Mouse (Mus musculus): ENCODE results near the gene Map3k4. TPM values are rescaled to one million over a fixed set of nuclear protein-coding genes. Genes with fewer than 3 reads are reported as not detected.
"Not testable (repeated sequence)": the region's sequence is repeated elsewhere in the genome, so short reads cannot be mapped to it uniquely, and the experiment has no call there.

Map3k4 gene
- polyA plus RNA-seq, 1 experiment from 2014 or later = 33.8 TPM

- 76% methylated on average over 5 of the region's 7 CpGs for WGBS
- H3K4me1 ChIP-seq (replicated peaks; ENCODE audit: control insufficient read depth, insufficient read depth, low read length); ATAC-seq (ENCODE audit: low read depth); H3K9me3 ChIP-seq (ENCODE audit: control insufficient read depth, low read length); H3K27me3 ChIP-seq (ENCODE audit: control insufficient read depth, insufficient read depth, low read depth, low read length); H3K4me2 ChIP-seq (ENCODE audit: low read depth, low read length); H3K27ac ChIP-seq (ENCODE audit: low read length); H3K4me3 ChIP-seq (ENCODE audit: low read length); H3K9ac ChIP-seq (ENCODE audit: low read length): not testable (repeated sequence)
- peaks cover 23% of the 10 kb centered on the region for H3K36me3 ChIP-seq (ENCODE audit: control insufficient read depth, insufficient read depth, low read length)
These were observed 94.0 kb downstream of the Map3k4 start for GRCm38 (mm10) chr17:12224551-12224950.

GRCm38 (mm10) chr17:12224145-12224544 lies 94.5 kb downstream of the Map3k4 start:
- no peak overlapping the region for H3K27ac ChIP-seq (ENCODE audit: low read length)
- H3K9ac ChIP-seq (ENCODE audit: low read length) = no peak overlapping the region
- peaks cover 22% of the 10 kb centered on the region for H3K36me3 ChIP-seq (ENCODE audit: control insufficient read depth, insufficient read depth, low read length)
- no peaks in the 10 kb centered on the region for H3K4me1 ChIP-seq (replicated peaks; ENCODE audit: control insufficient read depth, insufficient read depth, low read length)
- H3K27me3 ChIP-seq (ENCODE audit: control insufficient read depth, insufficient read depth, low read depth, low read length) = no peaks in the 10 kb centered on the region
- H3K4me2 ChIP-seq (ENCODE audit: low read depth, low read length) = no peak overlapping the region
- WGBS = 75% methylated on average over 9 of the region's 9 CpGs
- no peak for ATAC-seq (ENCODE audit: low read depth)
- H3K4me3 ChIP-seq (ENCODE audit: low read length) = no peak overlapping the region
- no peaks in the 10 kb centered on the region for H3K9me3 ChIP-seq (ENCODE audit: control insufficient read depth, low read length)

- no peak for ATAC-seq (ENCODE audit: low read depth)
- no peak overlapping the region for H3K9ac ChIP-seq (ENCODE audit: low read length)
- WGBS = 56% methylated on average over 5 of the region's 5 CpGs
- no peaks in the 10 kb centered on the region for H3K9me3 ChIP-seq (ENCODE audit: control insufficient read depth, low read length)
- H3K36me3 ChIP-seq (ENCODE audit: control insufficient read depth, insufficient read depth, low read length) = peaks cover 19% of the 10 kb centered on the region
- H3K4me2 ChIP-seq (ENCODE audit: low read depth, low read length) = no peak overlapping the region
- H3K4me3 ChIP-seq (ENCODE audit: low read length) = no peak overlapping the region
- H3K27me3 ChIP-seq (ENCODE audit: control insufficient read depth, insufficient read depth, low read depth, low read length) = no peaks in the 10 kb centered on the region
- H3K4me1 ChIP-seq (replicated peaks; ENCODE audit: control insufficient read depth, insufficient read depth, low read length) = no peaks in the 10 kb centered on the region
- H3K27ac ChIP-seq (ENCODE audit: low read length) = no peak overlapping the region
These were observed 94.9 kb downstream of the Map3k4 start for GRCm38 (mm10) chr17:12223682-12224081.

- no peak overlapping the region for H3K9ac ChIP-seq (ENCODE audit: low read length)
- H3K9me3 ChIP-seq (ENCODE audit: control insufficient read depth, low read length) = no peaks in the 10 kb centered on the region
- H3K4me3 ChIP-seq (ENCODE audit: low read length) = no peak overlapping the region
- no peak overlapping the region for H3K27ac ChIP-seq (ENCODE audit: low read length)
- H3K36me3 ChIP-seq (ENCODE audit: control insufficient read depth, insufficient read depth, low read length) = peaks cover 12% of the 10 kb centered on the region
- no peak overlapping the region for H3K4me2 ChIP-seq (ENCODE audit: low read depth, low read length)
- 38% methylated on average over 6 of the region's 6 CpGs for WGBS
- no peaks in the 10 kb centered on the region for H3K27me3 ChIP-seq (ENCODE audit: control insufficient read depth, insufficient read depth, low read depth, low read length)
- no peaks in the 10 kb centered on the region for H3K4me1 ChIP-seq (replicated peaks; ENCODE audit: control insufficient read depth, insufficient read depth, low read length)
- ATAC-seq (ENCODE audit: low read depth) = no peak
These were observed 96.7 kb downstream of the Map3k4 start for GRCm38 (mm10) chr17:12221926-12222325.

- H3K9ac ChIP-seq (ENCODE audit: low read length) = no peak overlapping the region
- H3K4me1 ChIP-seq (replicated peaks; ENCODE audit: control insufficient read depth, insufficient read depth, low read length) = no peaks in the 10 kb centered on the region
- no peaks in the 10 kb centered on the region for H3K27me3 ChIP-seq (ENCODE audit: control insufficient read depth, insufficient read depth, low read depth, low read length)
- WGBS = 60% methylated on average over 6 of the region's 6 CpGs
- H3K27ac ChIP-seq (ENCODE audit: low read length) = no peak overlapping the region
- H3K9me3 ChIP-seq (ENCODE audit: control insufficient read depth, low read length) = no peaks in the 10 kb centered on the region
- H3K36me3 ChIP-seq (ENCODE audit: control insufficient read depth, insufficient read depth, low read length) = peaks cover 11% of the 10 kb centered on the region
- H3K4me3 ChIP-seq (ENCODE audit: low read length) = no peak overlapping the region
- no peak overlapping the region for H3K4me2 ChIP-seq (ENCODE audit: low read depth, low read length)
- ATAC-seq (ENCODE audit: low read depth) = no peak
These were observed 102.4 kb downstream of the Map3k4 start for GRCm38 (mm10) chr17:12216224-12216623.

GRCm38 (mm10) chr17:12213430-12213829 lies 105.2 kb downstream of the Map3k4 start:
- H3K4me2 ChIP-seq (ENCODE audit: low read depth, low read length) = no peak overlapping the region
- H3K4me1 ChIP-seq (replicated peaks; ENCODE audit: control insufficient read depth, insufficient read depth, low read length) = no peaks in the 10 kb centered on the region
- no peak overlapping the region for H3K4me3 ChIP-seq (ENCODE audit: low read length)
- peaks cover 3% of the 10 kb centered on the region for H3K36me3 ChIP-seq (ENCODE audit: control insufficient read depth, insufficient read depth, low read length)
- H3K27ac ChIP-seq (ENCODE audit: low read length) = no peak overlapping the region
- no peaks in the 10 kb centered on the region for H3K9me3 ChIP-seq (ENCODE audit: control insufficient read depth, low read length)
- H3K27me3 ChIP-seq (ENCODE audit: control insufficient read depth, insufficient read depth, low read depth, low read length) = no peaks in the 10 kb centered on the region
- ATAC-seq (ENCODE audit: low read depth) = no peak
- 82% methylated on average over 8 of the region's 8 CpGs for WGBS
- H3K9ac ChIP-seq (ENCODE audit: low read length) = no peak overlapping the region

- WGBS = 86% methylated on average over 6 of the region's 6 CpGs
- Histone ChIP-seq H3K4me1 (replicated peaks; ENCODE audit: control insufficient read depth, insufficient read depth, low read length) (peaks cover 7% of the 10 kb centered on the region), H3K27me3 (ENCODE audit: control insufficient read depth, insufficient read depth, low read depth, low read length) (no peaks in the 10 kb centered on the region), H3K9ac (ENCODE audit: low read length) (no peak overlapping the region), H3K9me3 (ENCODE audit: control insufficient read depth, low read length) (no peaks in the 10 kb centered on the region), H3K4me2 (ENCODE audit: low read depth, low read length) (no peak overlapping the region), H3K27ac (ENCODE audit: low read length) (no peak overlapping the region), H3K36me3 (ENCODE audit: control insufficient read depth, insufficient read depth, low read length) (peaks cover 3% of the 10 kb centered on the region), H3K4me3 (ENCODE audit: low read length) (no peak overlapping the region)
- ATAC-seq (ENCODE audit: low read depth) = no peak
These were observed 106.3 kb downstream of the Map3k4 start for GRCm38 (mm10) chr17:12212341-12212740.

- 94% methylated on average over 11 of the region's 11 CpGs for WGBS
- Histone ChIP-seq H3K27me3 (ENCODE audit: control insufficient read depth, insufficient read depth, low read depth, low read length) (no peaks in the 10 kb centered on the region), H3K4me1 (replicated peaks; ENCODE audit: control insufficient read depth, insufficient read depth, low read length) (peaks cover 11% of the 10 kb centered on the region), H3K9me3 (ENCODE audit: control insufficient read depth, low read length) (no peaks in the 10 kb centered on the region), H3K9ac (ENCODE audit: low read length) (no peak overlapping the region), H3K27ac (ENCODE audit: low read length) (no peak overlapping the region), H3K4me3 (ENCODE audit: low read length) (no peak overlapping the region), H3K36me3 (ENCODE audit: control insufficient read depth, insufficient read depth, low read length) (peaks cover 3% of the 10 kb centered on the region), H3K4me2 (ENCODE audit: low read depth, low read length) (no peak overlapping the region)
- no peak for ATAC-seq (ENCODE audit: low read depth)
These were observed 106.7 kb downstream of the Map3k4 start for GRCm38 (mm10) chr17:12211890-12212289.

- Histone ChIP-seq H3K36me3 (ENCODE audit: control insufficient read depth, insufficient read depth, low read length) (peaks cover 3% of the 10 kb centered on the region; the same call in 1 of the 2 replicates), H3K4me1 (replicated peaks; ENCODE audit: control insufficient read depth, insufficient read depth, low read length) (peaks cover 22% of the 10 kb centered on the region), H3K27me3 (ENCODE audit: control insufficient read depth, insufficient read depth, low read depth, low read length) (no peaks in the 10 kb centered on the region), H3K27ac (ENCODE audit: low read length) (no peak overlapping the region), H3K9me3 (ENCODE audit: control insufficient read depth, low read length) (no peaks in the 10 kb centered on the region), H3K4me3 (ENCODE audit: low read length) (no peak overlapping the region), H3K9ac (ENCODE audit: low read length) (no peak overlapping the region), H3K4me2 (ENCODE audit: low read depth, low read length) (no peak overlapping the region)
- 26% methylated on average over 8 of the region's 8 CpGs for WGBS
- 0 out of 2 replicates have a peak, but pooled peaks have one; percentile 29 for ATAC-seq (ENCODE audit: low read depth)
These were observed 108.0 kb downstream of the Map3k4 start for GRCm38 (mm10) chr17:12210544-12211132.

- H3K4me2 ChIP-seq (ENCODE audit: low read depth, low read length) = no peak overlapping the region
- ATAC-seq (ENCODE audit: low read depth) = no peak
- peaks cover 28% of the 10 kb centered on the region for H3K4me1 ChIP-seq (replicated peaks; ENCODE audit: control insufficient read depth, insufficient read depth, low read length)
- no peaks in the 10 kb centered on the region for H3K9me3 ChIP-seq (ENCODE audit: control insufficient read depth, low read length)
- H3K36me3 ChIP-seq (ENCODE audit: control insufficient read depth, insufficient read depth, low read length) = no peaks in the 10 kb centered on the region
- no peak overlapping the region for H3K4me3 ChIP-seq (ENCODE audit: low read length)
- no peaks in the 10 kb centered on the region for H3K27me3 ChIP-seq (ENCODE audit: control insufficient read depth, insufficient read depth, low read depth, low read length)
- no peak overlapping the region for H3K9ac ChIP-seq (ENCODE audit: low read length)
- 76% methylated on average over 4 of the region's 4 CpGs for WGBS
- H3K27ac ChIP-seq (ENCODE audit: low read length) = no peak overlapping the region
These were observed 109.1 kb downstream of the Map3k4 start for GRCm38 (mm10) chr17:12209481-12209880.

All from lung, embryonic 16.5 days (tissue).